27 mouse cellular contexts compared by ENCODE assay signal in the genomic region with DNA sequence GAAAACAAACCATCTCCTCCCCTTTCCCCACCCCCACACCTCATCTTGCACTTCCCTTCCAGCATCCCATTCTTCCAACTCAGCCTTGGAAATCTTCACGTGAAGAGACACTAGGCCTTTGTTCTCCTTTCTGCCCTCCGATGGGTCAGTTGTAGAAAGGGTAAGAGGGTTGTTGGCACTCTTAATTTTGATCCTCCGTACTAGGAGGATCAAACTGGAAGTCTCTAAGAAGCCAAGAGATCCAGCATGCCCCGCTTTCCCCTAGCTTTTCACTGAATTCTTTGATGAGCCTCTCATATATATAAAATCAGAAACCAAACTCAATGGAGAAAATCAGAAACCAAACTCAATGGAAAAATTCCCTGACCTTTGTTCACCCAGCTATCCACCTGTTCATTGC. TPM values are rescaled to one million over a fixed set of nuclear protein-coding genes. Genes with fewer than 3 reads are reported as not detected.
"Had no signal": no experiment of that assay in that cellular context is flagged by ENCODE, and none has a peak within 500 bp of the region (broad histone marks: within the 10 kb centered on the region; RNA-seq: fewer than 3 reads in every experiment).

No protein-coding gene starts in this region.

- DNase-seq: kidney, adult 18-20 months; kidney, adult 9 months; kidney, postnatal 14 days; kidney, postnatal 4 days; liver, embryonic 13.5 days; lung, postnatal 10 days; lung, postnatal 36 days; midbrain, embryonic 14.5 days; right cerebral cortex, adult 18-20 months; right cerebral cortex, postnatal 14 days; right cerebral cortex, postnatal 4 days; thymus, adult 2 months; thymus, postnatal 14 days; thymus, postnatal 4 days had no signal

- H3K4me2 ChIP-seq: liver, embryonic 13.5 days; lung, embryonic 15.5 days; neural tube, embryonic 12.5 days; neural tube, embryonic 15.5 days had no signal

- H3K9ac ChIP-seq: liver, embryonic 13.5 days; lung, embryonic 15.5 days; neural tube, embryonic 12.5 days; neural tube, embryonic 15.5 days had no signal

- H3K4me3 ChIP-seq: liver, embryonic 13.5 days; lung, embryonic 15.5 days; megakaryocyte, embryonic 14.5 days; midbrain, embryonic 10.5 days; neural tube, embryonic 12.5 days; neural tube, embryonic 15.5 days had no signal

- H3K9me3 ChIP-seq: liver, embryonic 13.5 days; lung, embryonic 15.5 days; megakaryocyte, embryonic 14.5 days; midbrain, embryonic 10.5 days; neural tube, embryonic 12.5 days; neural tube, embryonic 15.5 days had no signal

- H3K27me3 ChIP-seq: liver, embryonic 13.5 days; lung, embryonic 15.5 days; megakaryocyte, embryonic 14.5 days; neural tube, embryonic 12.5 days; neural tube, embryonic 15.5 days had no signal

- H3K27ac ChIP-seq: liver, embryonic 13.5 days; lung, embryonic 15.5 days; midbrain, embryonic 10.5 days; neural tube, embryonic 12.5 days; neural tube, embryonic 15.5 days; stomach, postnatal 0 days had no signal

- H3K36me3 ChIP-seq: liver, embryonic 13.5 days; lung, embryonic 15.5 days; neural tube, embryonic 12.5 days; neural tube, embryonic 15.5 days had no signal

RNA-seq across cellular contexts. Expression of a gene that starts 33.1 kb away (rescaled TPM):
- total RNA-seq: layer of hippocampus, adult 8-10 months; left cerebral cortex, postnatal 25 days; liver, adult 2 months had no signal
- polyA plus RNA-seq: kidney, embryonic 16.5 days; limb, embryonic 11.5 days; liver, adult 2 months; liver, embryonic 13.5 days; liver, embryonic 16.5 days; lung, embryonic 15.5 days; midbrain, embryonic 10.5 days; midbrain, embryonic 14.5 days; neural tube, embryonic 15.5 days; stomach, embryonic 14.5 days; stomach, postnatal 0 days had no signal
